Mouse (Mus musculus) brain, adult 10 weeks (tissue): Measurements from ENCODE around the gene Olfr69. TPM values are rescaled to one million over a fixed set of nuclear protein-coding genes. Genes with fewer than 3 reads are reported as not detected.

Experiments used
- polyA plus RNA-seq: library from polyadenylated mRNA; stranded (reverse); fragments of 350-450 nt; fragmentation: Illumina TruSeq; extraction: RNeasy Lipid Tissue Mini Kit (QIAGEN cat#74804); gene quantifications from one replicate; pipeline ENCODE4 v1.2.3, GENCODE M21; 2015; ENCODE audit warnings: low read depth, low replicate concordance

The Olfr69 gene
- not detected for polyA plus RNA-seq

GRCm38 (mm10) chr7:103771494-103771893, at the start of gene Olfr69:
Gene Olfr69, minus strand, starts transcription at chr7:103771594.

GRCm38 (mm10) chr7:103813766-103814165, 42.4 kb upstream of the Olfr69 start, which contains the start of gene Hbb-bt:
Gene Hbb-bt, minus strand, starts transcription at chr7:103813996.

GRCm38 (mm10) chr7:103791721-103792120, 20.3 kb upstream of the Olfr69 start, which contains the start of gene Olfr67:
Gene Olfr67, minus strand, starts transcription at chr7:103791821.

GRCm38 (mm10) chr7:103779598-103779997, 8.2 kb upstream of the Olfr69 start, which contains the start of gene Olfr68:
Gene Olfr68, minus strand, starts transcription at chr7:103779698.

GRCm38 (mm10) chr7:103757233-103757632, 14.2 kb downstream of the Olfr69 start, which contains the start of gene Olfr630:
Gene Olfr630, minus strand, starts transcription at chr7:103757333.

GRCm38 (mm10) chr7:103744843-103745242, 26.6 kb downstream of the Olfr69 start, which contains the start of gene Olfr629:
Gene Olfr629, minus strand, starts transcription at chr7:103744943.

GRCm38 (mm10) chr7:103730074-103730473, 41.3 kb downstream of the Olfr69 start, which contains the start of gene Olfr628:
Gene Olfr628, plus strand, starts transcription at chr7:103730374.

Other genes starting within 250 kb of the Olfr69 start
- gene Olfr612, start 228.9 kb downstream of the Olfr69 start, polyA plus RNA-seq, result not detected
- not detected for gene Olfr613, start 223.5 kb downstream of the Olfr69 start, polyA plus RNA-seq
- gene Olfr615, start 215.5 kb downstream of the Olfr69 start, polyA plus RNA-seq, result not detected
- not detected for gene Olfr616, start 202.5 kb downstream of the Olfr69 start, polyA plus RNA-seq
- gene Olfr617, start 198.5 kb downstream of the Olfr69 start, polyA plus RNA-seq, result not detected
- not detected for gene Olfr618, start 181.5 kb downstream of the Olfr69 start, polyA plus RNA-seq
- not detected for gene Olfr619, start 171.0 kb downstream of the Olfr69 start, polyA plus RNA-seq
- gene Olfr620, start 159.1 kb downstream of the Olfr69 start, polyA plus RNA-seq, result not detected
- gene Olfr622, start 128.9 kb downstream of the Olfr69 start, polyA plus RNA-seq, result not detected
- not detected for gene Olfr623, start 107.9 kb downstream of the Olfr69 start, polyA plus RNA-seq
- gene Olfr624, start 100.4 kb downstream of the Olfr69 start, polyA plus RNA-seq, result not detected
- not detected for gene Olfr625-ps1, start 88.9 kb downstream of the Olfr69 start, polyA plus RNA-seq
- not detected for gene Olfr243, start 56.9 kb downstream of the Olfr69 start, polyA plus RNA-seq
- not detected for gene Olfr628, start 41.2 kb downstream of the Olfr69 start, polyA plus RNA-seq
- not detected for gene Olfr629, start 26.7 kb downstream of the Olfr69 start, polyA plus RNA-seq
- not detected for gene Olfr630, start 14.3 kb downstream of the Olfr69 start, polyA plus RNA-seq
- not detected for gene Olfr68, start 8.1 kb upstream of the Olfr69 start, polyA plus RNA-seq
- gene Olfr67, start 20.2 kb upstream of the Olfr69 start, polyA plus RNA-seq, result not detected
- 154 TPM for gene Hbb-bt, start 42.4 kb upstream of the Olfr69 start, polyA plus RNA-seq
- 1,248 TPM for gene Hbb-bs, start 56.5 kb upstream of the Olfr69 start, polyA plus RNA-seq
- not detected for gene Hbb-bh2, start 68.9 kb upstream of the Olfr69 start, polyA plus RNA-seq
- not detected for gene Hbb-bh1, start 71.6 kb upstream of the Olfr69 start, polyA plus RNA-seq
- not detected for gene Hbb-y, start 81.6 kb upstream of the Olfr69 start, polyA plus RNA-seq
- gene Olfr66, start 114.7 kb upstream of the Olfr69 start, polyA plus RNA-seq, result not detected
- gene Olfr64, start 122.9 kb upstream of the Olfr69 start, polyA plus RNA-seq, result not detected
- not detected for gene Olfr65, start 131.9 kb upstream of the Olfr69 start, polyA plus RNA-seq
- gene Olfr631, start 157.2 kb upstream of the Olfr69 start, polyA plus RNA-seq, result not detected
- gene Olfr632, start 162.8 kb upstream of the Olfr69 start, polyA plus RNA-seq, result not detected
- not detected for gene Olfr633, start 172.8 kb upstream of the Olfr69 start, polyA plus RNA-seq
- gene Olfr635, start 199.6 kb upstream of the Olfr69 start, polyA plus RNA-seq, result not detected
- not detected for gene Olfr638, start 227.2 kb upstream of the Olfr69 start, polyA plus RNA-seq
- gene Olfr639, start 245.7 kb upstream of the Olfr69 start, polyA plus RNA-seq, result not detected